Mouse (Mus musculus) liver, adult 2 months (tissue): Measurements from ENCODE around the gene Dmp1. TPM values are rescaled to one million over a fixed set of nuclear protein-coding genes. Genes with fewer than 3 reads are reported as not detected.

Experiments used
- DNase-seq: peaks from one replicate; pipeline ENCODE4 v3.0.0-alpha.2; 2011; ENCODE audit warnings: low read depth, low spot score; ENCODE audit errors: extremely low read depth
- H3K27ac ChIP-seq: fragments of 200-500 bp; replicated peaks from 2 replicates; pipeline ENCODE4 v1.5.1; 2012; ENCODE audit warnings: low read depth, mild to moderate bottlenecking, control low read depth, inconsistent platforms, low read length; ENCODE audit not compliant: insufficient read depth
- H3K27me3 ChIP-seq: fragments of 200-500 bp; 2 replicates; pipeline ENCODE4 v1.6.1; 2012; ENCODE audit warnings: mild to moderate bottlenecking, moderate library complexity, low read length, inconsistent platforms; ENCODE audit not compliant: control insufficient read depth, insufficient read depth
- H3K36me3 ChIP-seq: fragments of 200-500 bp; 2 replicates; pipeline ENCODE4 v1.6.1; 2012; ENCODE audit warnings: low read length, inconsistent platforms; ENCODE audit not compliant: control insufficient read depth, insufficient read depth
- H3K4me1 ChIP-seq: fragments of 200-500 bp; 2 replicates; pipeline ENCODE4 v1.6.1; 2011; ENCODE audit warnings: low read length; ENCODE audit not compliant: control insufficient read depth, insufficient read depth
- H3K4me3 ChIP-seq: fragments of 200-500 bp; 2 replicates; pipeline ENCODE4 v1.5.1; 2011; ENCODE audit warnings: low read depth, mild to moderate bottlenecking, control low read depth, low read length, moderate library complexity; ENCODE audit not compliant: insufficient read depth
- H3K79me2 ChIP-seq: fragments of 200-500 bp; 2 replicates; pipeline ENCODE4 v1.6.1; 2012; ENCODE audit warnings: inconsistent platforms, mild to moderate bottlenecking, low read length, moderate library complexity; ENCODE audit not compliant: control insufficient read depth, insufficient read depth
- H3K9ac ChIP-seq: fragments of 200-500 bp; 2 replicates; pipeline ENCODE4 v1.6.1; 2012; ENCODE audit warnings: low read depth, mild to moderate bottlenecking, control low read depth, inconsistent platforms, low read length
- CTCF ChIP-seq: fragments of 200-500 bp; IDR thresholded peaks from 2 replicates; pipeline ENCODE4 v1.5.1; 2011; ENCODE audit warnings: low read depth, low read length, control low read depth
- POLR2A ChIP-seq: fragments of 200-500 bp; IDR thresholded peaks from 2 replicates; pipeline ENCODE4 v1.6.1; 2011; ENCODE audit warnings: low read length, control low read depth; ENCODE audit not compliant: insufficient read depth; ENCODE audit errors: extremely low read depth
- WGBS: fragments of 180-500 bp; shearing (Covaris S2); methylation state at CpG from one replicate; pipeline ENCODE4 v1.1.7; 2018; 5-methylcytosine and 5-hydroxymethylcytosine counted together
- polyA plus RNA-seq: library from polyadenylated mRNA; depleted of rRNA; stranded (reverse); fragments of >200 nt; gene quantifications from 2 replicates; pipeline ENCODE4 v1.2.3, GENCODE M21; 2012; rRNA removed
- total RNA-seq: library from RNA; depleted of rRNA; stranded (reverse); fragments of >200 nt; gene quantifications from 2 replicates; pipeline ENCODE4 v1.2.3, GENCODE M21; 2014; rRNA removed

Gene Dmp1
- total and polyA plus RNA-seq, 2 experiments, result not detected

DNA sequence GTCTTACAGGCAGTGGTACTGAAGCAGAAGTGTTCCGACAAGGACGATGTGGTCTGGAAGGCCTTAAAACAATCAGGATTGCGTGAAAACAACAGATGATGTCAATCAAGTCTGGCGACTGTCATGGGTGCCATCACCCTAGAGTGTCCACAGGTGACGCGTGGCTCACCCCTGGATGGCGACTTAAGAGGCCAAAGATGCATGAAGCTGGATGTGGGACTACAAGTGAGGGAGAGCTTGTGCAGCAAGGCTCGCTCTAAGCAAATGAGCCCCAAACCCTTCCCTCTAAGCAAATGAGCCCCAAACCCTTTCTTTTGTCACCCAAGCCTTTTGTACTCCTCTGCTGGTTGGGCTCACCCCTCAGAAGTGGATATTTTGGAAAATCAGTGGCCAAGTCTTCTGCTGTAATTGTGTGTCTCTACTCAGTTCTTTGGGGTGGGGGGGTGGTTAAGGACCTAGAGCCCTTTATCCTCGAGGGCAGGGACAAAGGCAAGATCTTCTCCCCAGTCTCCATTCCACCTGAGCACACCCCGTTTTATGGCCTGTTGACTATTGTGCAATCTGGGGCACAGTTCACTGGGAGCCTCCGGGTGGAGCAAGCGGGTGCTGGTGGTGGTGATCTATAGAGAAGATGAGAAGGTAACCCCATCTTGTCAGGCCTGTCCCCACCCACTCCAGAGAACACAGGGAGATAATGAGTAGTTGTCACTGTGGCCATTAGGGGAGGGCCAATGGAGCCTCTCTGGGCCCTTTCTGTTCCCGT, 60.8 kb downstream of the Dmp1 start:
- H3K4me1 ChIP-seq, result no peaks in the 10 kb centered on the region
- no peak overlapping the region for H3K4me3 ChIP-seq
- H3K27ac ChIP-seq, result no peak overlapping the region
- peak; percentile 40 for DNase-seq
- H3K27me3 ChIP-seq, result no peaks in the 10 kb centered on the region
- 71% methylated on average over 13 of the region's 13 CpGs for whole genome bisulfite sequencing
- H3K36me3 ChIP-seq, result no peaks in the 10 kb centered on the region
- no peaks in the 10 kb centered on the region for H3K79me2 ChIP-seq
- H3K9ac ChIP-seq, result no peak overlapping the region
- TF ChIP-seq POLR2A (no peak), CTCF (no peak)

Other genes starting within 250 kb of the Dmp1 start
- 252 and 339 TPM in 2 replicates for gene Hsd17b13, start 225.2 kb upstream of the Dmp1 start, total RNA-seq
- gene Hsd17b13, start 225.2 kb upstream of the Dmp1 start, polyA plus RNA-seq, result 179 and 226 TPM in 2 replicates
- gene Hsd17b11, start 180.7 kb upstream of the Dmp1 start, total RNA-seq, result 119 and 154 TPM in 2 replicates
- 72.7 and 78.8 TPM in 2 replicates for gene Hsd17b11, start 180.7 kb upstream of the Dmp1 start, polyA plus RNA-seq
- 36.6 and 40.3 TPM in 2 replicates for gene Nudt9, start 156.3 kb upstream of the Dmp1 start, total RNA-seq
- 39.7 and 48.5 TPM in 2 replicates for gene Nudt9, start 156.3 kb upstream of the Dmp1 start, polyA plus RNA-seq
- gene Gm17660, start 125.0 kb upstream of the Dmp1 start, total RNA-seq, result not detected in 2 replicates
- not detected in 2 replicates for gene Gm17660, start 125.0 kb upstream of the Dmp1 start, polyA plus RNA-seq
- 4.9 and 5.0 TPM in 2 replicates for gene Sparcl1, start 88.9 kb upstream of the Dmp1 start, total RNA-seq
- gene Sparcl1, start 88.9 kb upstream of the Dmp1 start, polyA plus RNA-seq, result 2.2 and 3.0 TPM in 2 replicates
- gene Dspp, start 31.9 kb upstream of the Dmp1 start, total RNA-seq, result not detected in 2 replicates
- gene Dspp, start 31.9 kb upstream of the Dmp1 start, polyA plus RNA-seq, result not detected in 2 replicates
- gene Ibsp, start 96.6 kb downstream of the Dmp1 start, total RNA-seq, result not detected in 2 replicates
- gene Ibsp, start 96.6 kb downstream of the Dmp1 start, polyA plus RNA-seq, result not detected in 2 replicates
- gene Mepe, start 122.7 kb downstream of the Dmp1 start, total RNA-seq, result not detected in 2 replicates
- not detected in 2 replicates for gene Mepe, start 122.7 kb downstream of the Dmp1 start, polyA plus RNA-seq
- gene Spp1, start 232.5 kb downstream of the Dmp1 start, total RNA-seq, result 29.8 and 39.8 TPM in 2 replicates
- 16.7 and 19.3 TPM in 2 replicates for gene Spp1, start 232.5 kb downstream of the Dmp1 start, polyA plus RNA-seq